Mouse (Mus musculus) stomach, postnatal 0 days (tissue): ENCODE measurements around the gene Ica1.

Source experiments
- CTCF ChIP-seq: IDR thresholded peaks from 2 replicates; pipeline ENCODE4 v1.5.1; 2016; ENCODE audit warnings: antibody characterized with exemption, low read depth, mild to moderate bottlenecking, moderate library complexity
- EP300 ChIP-seq: optimal IDR thresholded peaks from 2 replicates; pipeline ENCODE3; 2016; ENCODE audit warnings: antibody characterized with exemption

DNA sequence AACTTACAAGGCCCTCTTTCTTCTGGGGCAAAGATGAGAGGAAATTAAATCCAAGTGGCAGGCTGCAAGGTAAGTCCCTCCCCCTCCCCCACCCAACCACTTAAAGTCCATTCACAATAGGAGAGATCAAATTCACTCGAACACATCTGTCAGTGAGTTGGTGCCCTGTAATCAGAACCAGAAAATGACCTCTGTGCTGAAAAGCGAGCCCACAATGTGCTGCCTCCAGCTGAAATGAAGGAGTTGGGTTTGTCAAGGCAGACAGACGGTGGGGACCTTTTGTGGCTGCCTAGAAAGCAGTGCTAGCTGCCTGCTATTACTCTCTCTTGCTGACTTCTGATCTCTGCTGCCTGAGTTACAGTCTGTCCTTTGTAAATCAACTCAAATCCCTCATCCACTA lies 35.8 kb downstream of the Ica1 start:
- TF ChIP-seq CTCF (no peak), EP300 (no peak)
